Mouse (Mus musculus) heart, adult 10 weeks (tissue): ENCODE measurements around the gene Itih4. TPM values are rescaled to one million over a fixed set of nuclear protein-coding genes. Genes with fewer than 3 reads are reported as not detected.

Experiments
- polyA plus RNA-seq: library from polyadenylated mRNA; stranded (reverse); fragments of 350-450 nt; fragmentation: Illumina TruSeq; extraction: RNeasy Lipid Tissue Mini Kit (QIAGEN cat#74804); gene quantifications from one replicate; pipeline ENCODE4 v1.2.3, GENCODE M21; 2014; ENCODE audit warnings: low read depth, low replicate concordance

Gene Itih4
- polyA plus RNA-seq, result 4.7 TPM

DNA sequence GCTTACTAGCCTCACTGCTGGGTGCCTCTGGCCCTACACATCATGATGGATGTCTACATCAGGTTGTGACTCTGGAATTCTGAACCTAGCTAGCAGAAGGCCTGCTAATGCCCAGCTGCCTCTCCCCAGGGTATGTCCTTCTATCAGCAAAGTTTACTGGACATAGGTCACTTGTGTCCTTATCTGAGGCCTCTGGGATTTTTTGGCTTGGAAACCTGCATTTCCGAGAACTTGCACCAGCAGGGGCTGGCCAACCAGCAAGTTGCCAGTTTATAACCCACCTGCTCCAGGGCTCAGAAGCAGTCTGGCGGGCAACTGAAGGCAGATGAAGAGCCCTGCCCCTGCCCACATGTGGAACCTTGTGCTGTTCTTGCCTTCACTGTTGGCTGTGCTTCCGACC is at the start of gene Itih4:
TSS of gene Itih4 (plus strand) at position 273 of the 400 bp plus-strand sequence.

GRCm38 (mm10) chr14:30878958-30879571 is 7.2 kb upstream of the Itih4 start, which contains the start of gene Mustn1:
TSS of gene Mustn1 (plus strand) at chr14:30879200.

DNA sequence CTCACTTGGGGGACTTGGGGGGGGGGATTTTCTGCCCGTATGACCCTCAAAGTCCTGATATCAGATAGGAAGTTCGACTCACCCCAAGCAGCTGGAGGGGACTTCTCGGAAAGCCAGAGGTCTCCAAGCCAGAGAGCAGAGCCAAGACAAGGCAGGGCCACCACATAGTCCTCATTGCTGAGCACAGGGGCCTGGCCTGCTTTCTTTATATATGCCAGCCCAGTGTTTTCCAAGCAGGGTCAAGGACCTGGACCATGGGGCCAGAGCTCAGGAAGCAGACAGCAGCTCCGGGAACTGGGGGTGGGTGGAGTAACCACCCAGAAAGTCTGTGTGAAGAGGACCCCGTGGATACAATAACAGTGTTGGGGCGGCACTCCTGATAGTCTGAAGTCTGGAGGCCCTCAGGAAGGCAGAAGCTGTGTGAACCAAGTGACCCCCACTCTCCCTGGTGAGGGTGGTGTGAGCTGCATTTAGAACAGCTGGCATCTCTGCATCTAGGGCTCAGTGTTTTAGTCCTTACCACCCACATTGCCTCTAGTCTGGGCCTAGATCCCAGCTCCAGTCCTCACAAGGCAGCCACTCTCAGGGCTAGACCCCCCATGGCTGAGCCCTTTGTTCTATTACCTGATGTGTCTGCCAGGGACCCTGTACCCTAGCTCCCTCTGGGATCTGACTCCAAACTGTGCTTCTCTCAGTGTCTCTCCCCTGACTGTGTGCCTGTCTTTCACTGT is 37.3 kb downstream of the Itih4 start, which contains the start of gene Itih3:
TSS of gene Itih3 (minus strand) at position 386 of the 731 bp plus-strand sequence.

GRCm38 (mm10) chr14:30943038-30943437 is 56.8 kb downstream of the Itih4 start, which contains the start of gene Itih1:
TSS of gene Itih1 (minus strand) at chr14:30943289.

GRCm38 (mm10) chr14:30951154-30951825 is 65.0 kb downstream of the Itih4 start, which contains the start of gene Nek4:
TSS of gene Nek4 (plus strand) at chr14:30951377.

Other genes starting within 250 kb of the Itih4 start
- 8.2 TPM for gene Rft1, start 232.1 kb upstream of the Itih4 start, polyA plus RNA-seq
- 5.4 TPM for gene Sfmbt1, start 171.6 kb upstream of the Itih4 start, polyA plus RNA-seq
- 12.3 TPM for gene Tmem110, start 60.9 kb upstream of the Itih4 start, polyA plus RNA-seq
- gene Mustn1, start 7.3 kb upstream of the Itih4 start, polyA plus RNA-seq, result 15.1 TPM
- gene Itih3, start 37.3 kb downstream of the Itih4 start, polyA plus RNA-seq, result 0.52 TPM
- gene Itih1, start 56.8 kb downstream of the Itih4 start, polyA plus RNA-seq, result not detected
- 4.4 TPM for gene Nek4, start 64.9 kb downstream of the Itih4 start, polyA plus RNA-seq
- 44.4 TPM for gene Glt8d1, start 114.9 kb downstream of the Itih4 start, polyA plus RNA-seq
- 184 TPM for gene Spcs1, start 115.2 kb downstream of the Itih4 start, polyA plus RNA-seq
- 22.5 TPM for gene Pbrm1, start 132.7 kb downstream of the Itih4 start, polyA plus RNA-seq
- 40.5 TPM for gene Gnl3, start 132.7 kb downstream of the Itih4 start, polyA plus RNA-seq
- 54.4 TPM for gene Smim4, start 242.5 kb downstream of the Itih4 start, polyA plus RNA-seq
- 25.2 TPM for gene Nt5dc2, start 244.6 kb downstream of the Itih4 start, polyA plus RNA-seq